Mouse (Mus musculus) heart, postnatal 25 days (tissue): Measurements from ENCODE around the gene Chmp6. TPM values are rescaled to one million over a fixed set of nuclear protein-coding genes. Genes with fewer than 3 reads are reported as not detected.

Experiments
- DNase-seq: peaks from one replicate; pipeline ENCODE4 v3.0.0; 2022; ENCODE audit warnings: low spot score
- intact Hi-C: fragments of 180-260 bp; cut with DNase I; formaldehyde crosslinking; loops from one replicate; pipeline ENCODE4 v1.15.1; 2025
- total RNA-seq, 2 experiments: library from RNA; stranded (reverse); gene quantifications; 2 replicates each; pipeline ENCODE4 v1.2.3; 2021

Gene Chmp6
- total RNA-seq, 2 experiments from 2014 or later = 29.5 to 30.4 TPM

DNA sequence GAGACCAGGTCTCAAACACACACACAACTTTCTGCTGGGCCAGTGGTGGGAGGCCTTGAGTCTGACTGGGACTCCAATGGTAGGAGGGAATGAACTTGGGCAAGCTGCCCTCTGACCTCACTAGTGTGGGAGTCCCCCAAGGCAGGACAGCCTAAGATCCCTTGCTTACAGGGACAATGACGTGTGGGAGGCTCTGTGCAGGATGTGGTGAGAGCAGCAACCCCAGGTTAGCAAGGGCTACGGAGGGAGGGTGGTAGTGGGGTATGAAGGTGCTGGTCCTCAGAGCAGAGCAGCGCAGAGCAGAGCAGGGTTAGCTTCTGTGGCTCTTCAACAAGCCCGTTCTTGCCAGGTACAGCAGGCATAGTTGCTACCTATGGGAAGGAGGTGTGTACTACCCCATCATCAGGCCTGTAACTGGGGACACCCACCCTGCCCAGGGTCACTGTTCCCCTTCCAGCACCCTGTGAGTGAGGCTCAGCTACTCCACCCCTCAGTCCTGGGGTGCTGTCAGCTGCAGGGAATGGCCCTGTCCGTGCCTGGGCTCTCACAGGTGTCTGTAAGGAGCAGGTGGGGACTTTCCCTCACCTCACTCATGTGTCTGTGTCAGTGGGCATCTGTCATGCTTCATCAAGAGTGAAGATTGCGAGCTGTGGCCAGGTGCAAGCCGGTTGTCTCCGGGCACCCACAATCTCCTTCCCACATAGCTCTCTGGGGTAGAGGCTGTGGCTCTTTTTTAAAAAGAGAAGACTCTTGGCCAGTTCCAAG, 20.8 kb downstream of the Chmp6 start:
- DNase-seq = no peak
- intact Hi-C loops = no loop called here

DNA sequence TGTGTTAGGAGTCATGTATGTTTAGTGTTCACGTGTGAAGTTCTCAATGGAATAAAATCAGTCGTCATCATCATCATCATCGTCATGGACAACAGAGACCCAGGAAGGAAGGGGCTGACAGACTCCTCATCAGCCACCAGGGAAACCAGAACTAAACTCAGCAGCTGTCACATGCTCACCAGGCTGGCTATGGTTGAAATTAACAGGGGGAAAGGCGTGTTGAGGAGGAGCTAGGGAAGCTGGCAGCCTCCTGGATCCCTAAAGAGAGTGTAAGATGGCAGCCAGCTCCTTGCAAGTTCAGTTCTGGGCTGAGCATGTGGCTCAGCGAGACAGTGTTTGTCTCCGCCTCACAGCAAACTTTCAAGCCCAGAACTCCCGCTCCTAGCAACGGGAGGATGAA, 21.5 kb downstream of the Chmp6 start:
- intact Hi-C loops = loop anchor here (1.0 kb wide), 1 partner anchor 57 kb away; no protein-coding TSS in a partner anchor
- DNase-seq = no peak

DNA sequence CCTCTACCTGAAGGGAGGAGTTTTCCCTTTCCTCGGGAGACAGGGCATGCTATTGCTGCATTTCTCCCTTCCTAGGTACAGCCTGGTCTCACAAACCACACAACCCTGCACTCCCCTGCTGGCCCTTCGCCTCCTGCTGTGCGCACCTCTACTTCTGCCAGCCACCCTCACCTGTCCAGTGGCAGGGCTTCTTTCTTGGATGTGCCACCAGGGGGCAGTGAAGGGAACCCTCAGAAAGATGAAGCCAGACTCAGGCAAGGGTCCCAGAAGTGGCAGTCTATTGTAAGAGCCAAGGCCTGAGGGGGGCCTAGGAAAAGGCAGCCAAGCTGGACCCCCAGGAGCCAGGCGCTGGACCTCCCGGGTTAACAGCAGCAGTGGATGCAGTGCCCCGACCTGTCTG, 22.2 kb downstream of the Chmp6 start:
- intact Hi-C loops = loop anchor here (1.0 kb wide), 1 partner anchor 56 kb away; no protein-coding TSS in a partner anchor
- DNase-seq = no peak

DNA sequence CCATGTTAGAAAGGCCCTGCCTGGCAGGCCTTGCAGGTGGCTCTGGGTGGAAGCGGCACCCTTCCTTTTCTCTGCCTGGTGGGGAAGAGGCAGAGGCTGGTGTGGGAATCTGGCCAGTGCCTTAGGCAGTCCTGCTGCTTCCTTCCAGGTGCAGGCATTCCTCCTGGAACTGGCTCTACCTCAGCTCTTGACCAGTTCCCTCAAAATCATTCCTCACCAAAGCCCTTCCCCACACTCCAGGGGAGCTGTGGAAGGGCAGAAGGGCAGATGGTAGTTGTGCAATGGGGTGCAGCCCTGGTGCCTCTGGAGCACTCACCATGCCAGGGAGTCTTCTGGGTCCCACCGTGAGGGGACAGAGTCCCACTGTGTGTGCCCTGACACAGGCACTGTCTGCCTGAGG, 23.2 kb downstream of the Chmp6 start:
- intact Hi-C loops = no loop called here
- no peak for DNase-seq

DNA sequence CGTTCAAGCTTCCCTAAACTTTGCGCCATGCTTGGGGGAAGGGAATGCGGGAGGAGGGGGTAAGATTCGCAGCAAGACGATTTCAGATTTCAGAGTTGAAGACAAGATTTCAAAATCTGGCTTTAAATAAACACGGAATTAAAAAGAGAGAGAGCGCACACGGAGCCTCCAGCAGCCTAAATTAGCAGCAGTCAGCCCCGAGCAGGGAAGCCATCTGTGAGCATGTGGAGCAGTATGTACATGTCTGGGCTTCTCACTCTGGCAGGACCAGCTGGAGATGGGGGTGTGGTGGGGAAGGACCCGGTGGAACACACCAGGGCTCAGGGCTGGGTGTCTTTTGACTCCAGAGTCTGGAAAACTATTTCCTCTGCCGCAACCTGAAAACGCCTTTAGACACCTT, 24.0 kb downstream of the Chmp6 start:
- no peak for DNase-seq
- intact Hi-C loops = no loop called here

DNA sequence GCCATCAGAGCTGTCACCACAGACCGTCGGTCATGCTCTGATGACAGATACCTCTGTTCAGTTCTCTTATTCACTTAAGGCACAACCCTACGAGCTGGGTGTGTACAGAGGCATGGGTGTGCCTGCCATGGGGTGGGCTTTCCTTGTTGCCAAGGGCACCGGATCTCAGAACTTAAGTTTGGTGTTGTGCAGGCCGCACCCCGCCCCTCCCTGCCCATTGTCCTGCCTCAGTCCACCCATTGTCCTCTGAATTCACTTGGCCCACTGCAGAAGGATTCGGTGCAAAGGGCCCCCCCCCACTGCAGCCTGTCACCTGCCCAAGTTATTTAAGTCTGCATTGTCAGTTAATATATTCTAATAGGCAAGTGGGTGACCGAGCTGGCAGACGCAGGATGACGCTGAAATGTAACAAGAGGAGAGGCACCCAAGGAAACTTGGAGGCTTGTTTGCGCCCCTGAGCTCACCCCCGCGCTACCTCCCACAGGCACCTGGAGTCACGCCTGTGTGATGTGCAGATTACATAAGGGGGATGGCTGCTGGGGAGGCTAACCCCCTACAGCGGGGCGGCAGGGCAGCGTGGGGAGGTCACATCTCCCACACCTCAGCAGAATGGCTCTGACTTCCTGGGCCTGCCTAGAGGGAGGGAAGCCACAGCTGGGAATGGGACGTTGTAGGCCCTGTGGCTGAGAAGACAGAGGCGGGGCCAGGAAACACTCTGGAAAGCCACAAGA, 24.7 kb downstream of the Chmp6 start:
- no peak for DNase-seq
- intact Hi-C loops = no loop called here

DNA sequence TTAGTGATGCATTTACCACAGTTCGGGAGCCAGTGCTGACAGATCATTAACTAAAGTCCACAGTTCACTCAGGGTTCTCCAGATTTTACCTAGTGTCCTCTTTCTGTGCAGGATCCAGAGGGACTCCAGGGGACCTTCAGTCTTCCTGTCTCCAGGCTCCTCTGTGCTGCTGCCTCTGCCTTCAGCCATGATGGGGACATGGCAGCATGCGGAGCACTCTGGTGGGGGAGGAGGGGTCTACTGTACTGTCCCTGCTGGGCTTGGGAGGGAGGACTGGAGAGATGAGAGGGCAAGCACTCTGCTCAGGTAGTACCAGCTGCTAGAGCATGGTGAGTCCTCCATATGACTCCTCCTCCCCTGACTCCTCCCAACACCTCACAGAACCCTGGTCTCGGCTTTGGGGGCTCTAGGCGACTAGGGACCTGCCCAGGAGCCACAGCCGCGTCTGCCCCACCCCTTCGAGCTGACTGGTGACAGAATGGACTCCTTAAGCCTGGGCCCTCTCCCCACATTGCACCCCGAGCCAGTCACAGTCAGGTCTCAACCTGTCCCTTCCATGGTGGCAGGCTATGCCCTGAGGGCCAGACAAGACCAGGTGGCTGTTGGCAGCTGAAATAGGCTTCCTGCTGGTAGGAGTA, 26.0 kb downstream of the Chmp6 start:
- intact Hi-C loops = no loop called here
- no peak for DNase-seq

DNA sequence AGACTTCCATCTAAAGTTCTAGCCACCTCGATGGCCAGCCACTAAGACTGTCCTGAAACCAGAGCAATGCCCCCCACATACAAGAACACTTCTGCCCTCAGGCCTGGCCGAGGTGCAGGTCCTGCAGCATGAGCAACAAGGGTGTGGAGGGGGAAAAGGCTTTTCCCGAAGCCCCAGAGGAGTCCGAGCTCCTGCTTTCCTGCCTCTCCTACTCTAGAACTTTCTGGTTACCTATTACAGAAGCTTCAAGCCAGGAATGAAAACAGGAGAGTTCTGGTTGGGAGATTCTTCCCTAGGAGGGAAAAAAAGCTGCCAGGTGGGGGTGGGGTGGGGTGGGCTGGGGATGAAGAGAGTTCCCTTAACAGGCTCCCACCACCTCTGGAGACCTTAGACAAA, 26.5 kb downstream of the Chmp6 start:
- intact Hi-C loops = loop anchor here (10.0 kb wide), 1 partner anchor 145 kb away; the partner anchor contains the start of gene Cep131
- DNase-seq = no peak

DNA sequence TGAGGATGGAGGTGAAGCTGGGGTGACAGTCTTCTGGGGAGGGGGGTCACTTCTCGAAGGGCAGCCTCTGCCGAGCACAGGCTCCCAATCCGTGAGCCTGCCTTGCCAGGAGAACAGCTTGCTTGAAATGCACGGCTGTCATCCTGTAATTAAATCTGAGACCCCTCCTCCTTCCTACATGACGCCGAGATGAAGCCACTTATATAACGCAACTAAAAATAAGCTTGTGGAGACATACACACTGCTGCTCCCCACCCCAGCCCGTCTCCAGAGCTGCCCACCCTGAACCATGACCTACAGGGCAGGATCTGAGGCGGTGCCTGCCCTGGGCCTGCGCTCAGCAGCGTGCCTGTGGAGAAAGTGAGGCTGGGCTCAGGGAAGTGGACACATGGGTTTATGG, 26.9 kb downstream of the Chmp6 start:
- intact Hi-C loops = loop anchor here (10.0 kb wide), 1 partner anchor 145 kb away; the partner anchor contains the start of gene Cep131
- DNase-seq = no peak

DNA sequence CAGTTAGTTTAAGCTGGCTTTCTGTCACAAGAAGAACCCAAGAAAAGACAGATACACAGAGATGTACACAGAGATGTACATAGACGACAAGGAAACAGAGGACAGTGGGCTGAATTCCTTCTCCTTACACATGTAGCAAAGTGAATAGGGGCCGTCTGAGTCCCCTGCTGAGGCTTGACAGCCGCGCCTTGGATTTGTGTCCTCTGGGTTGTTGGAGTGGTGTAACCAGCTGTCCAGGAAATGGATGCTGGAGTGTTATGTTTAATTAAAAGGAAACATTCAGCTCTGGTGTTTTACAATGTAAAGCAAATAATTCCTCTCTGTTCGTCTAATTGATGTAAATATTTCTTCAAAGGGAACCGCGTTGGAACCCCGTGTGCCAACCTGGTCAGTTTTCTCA, 28.6 kb downstream of the Chmp6 start:
- intact Hi-C loops = loop anchor here (10.0 kb wide), 1 partner anchor 143 kb away; the partner anchor contains the start of gene Cep131
- DNase-seq = no peak

DNA sequence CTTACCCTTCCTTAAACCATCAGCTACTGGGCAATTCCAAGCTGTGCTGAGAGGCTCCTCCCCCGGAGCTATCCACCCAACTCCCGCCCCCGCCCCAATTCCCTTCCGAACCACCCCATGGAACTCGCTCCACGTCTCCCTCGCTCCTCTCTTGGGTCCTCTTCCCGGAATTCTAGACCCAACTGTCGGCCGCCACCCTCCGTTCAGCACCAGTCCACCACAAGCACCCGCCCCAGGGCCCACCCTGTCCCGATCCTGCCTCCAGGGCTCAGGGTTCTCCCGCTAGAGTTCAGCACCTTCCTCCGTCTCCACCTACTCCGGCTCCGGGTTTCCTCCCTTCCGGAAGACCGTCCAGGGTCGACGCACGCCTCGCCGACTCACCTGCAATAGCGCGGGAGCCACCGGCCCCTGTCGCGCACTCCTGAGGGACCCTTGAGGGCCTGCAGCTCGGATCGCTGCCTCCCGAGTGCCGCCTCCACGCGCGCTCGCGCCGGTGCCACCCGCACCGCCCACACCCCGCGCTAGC, 29.0 kb downstream of the Chmp6 start:
- intact Hi-C loops = loop anchor here (10.0 kb wide), 1 partner anchor 143 kb away; the partner anchor contains the start of gene Cep131
- DNase-seq = no peak

DNA sequence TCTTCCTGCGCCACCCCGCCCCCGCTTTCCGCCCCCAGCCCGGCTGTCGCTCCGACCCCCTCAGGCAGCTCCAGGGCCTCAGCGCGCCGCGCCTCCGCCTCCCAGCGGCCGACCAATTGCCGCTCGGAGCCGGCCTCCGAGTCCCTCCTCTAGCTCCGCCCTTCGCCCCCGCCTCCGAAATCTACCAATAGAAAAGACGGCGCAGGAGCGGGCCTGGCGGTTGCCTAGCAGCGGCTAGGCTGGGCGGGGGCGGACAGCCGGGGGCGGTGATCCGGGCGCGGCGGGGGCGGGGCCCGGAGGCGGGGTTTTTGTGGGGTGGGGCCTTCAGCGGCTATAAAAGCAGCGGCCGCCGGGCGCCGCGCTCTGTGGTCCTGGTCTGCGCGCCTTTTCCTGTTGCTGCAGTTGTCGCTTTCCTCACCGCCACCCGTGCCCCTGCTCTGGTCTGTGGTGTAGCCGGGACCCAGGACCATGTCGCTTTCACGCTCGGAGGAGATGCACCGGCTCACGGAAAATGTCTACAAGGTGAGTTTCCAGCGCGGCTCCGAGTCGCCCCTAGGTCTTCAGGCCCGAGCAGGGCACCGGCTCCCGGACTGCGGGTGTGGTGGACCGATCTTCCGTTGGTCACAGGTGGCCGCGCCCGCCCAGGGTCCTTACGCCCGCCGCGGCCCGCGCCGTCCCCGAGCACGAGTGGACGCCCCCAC, 29.6 kb downstream of the Chmp6 start, which contains the start of gene Baiap2:
Baiap2 (plus strand) TSS at position 37 of the 701 bp plus-strand sequence.
- intact Hi-C loops = loop anchor here (10.0 kb wide), 1 partner anchor 142 kb away; the partner anchor contains the start of gene Cep131

DNA sequence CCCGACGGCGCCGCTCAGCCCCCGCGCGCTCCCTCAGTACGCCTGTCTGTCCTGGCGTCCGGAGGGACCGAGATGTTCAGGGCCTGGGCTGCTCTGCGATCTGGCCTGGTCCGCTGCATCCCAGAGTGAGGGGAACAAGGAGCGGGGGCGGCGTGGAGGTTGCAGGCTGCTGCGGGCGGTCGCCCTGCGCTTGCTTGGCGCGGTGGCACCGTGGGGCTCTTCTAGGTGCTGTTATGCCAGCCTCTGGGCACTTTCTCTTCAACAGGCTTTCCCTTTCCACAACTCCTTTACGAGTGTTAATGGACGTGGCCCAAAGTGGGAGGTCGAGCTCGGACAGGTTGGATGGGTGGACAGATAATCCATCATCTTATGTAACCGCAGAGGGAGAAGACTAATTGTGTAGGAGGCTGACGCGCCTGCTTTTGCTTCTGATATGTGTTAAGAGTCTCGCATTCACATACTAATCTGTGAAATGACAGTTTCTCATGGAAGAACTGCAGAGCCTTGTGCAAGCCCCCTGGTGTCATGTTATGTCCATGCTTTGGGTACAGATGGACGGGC, 30.3 kb downstream of the Chmp6 start:
- no peak for DNase-seq
- intact Hi-C loops = loop anchor here (10.0 kb wide), 1 partner anchor 141 kb away; the partner anchor contains the start of gene Cep131

More for the DNA sequence above, 29.6 kb downstream of the Chmp6 start, which contains the start of gene Baiap2:
- DNase-seq = peak; percentile 96

DNA sequence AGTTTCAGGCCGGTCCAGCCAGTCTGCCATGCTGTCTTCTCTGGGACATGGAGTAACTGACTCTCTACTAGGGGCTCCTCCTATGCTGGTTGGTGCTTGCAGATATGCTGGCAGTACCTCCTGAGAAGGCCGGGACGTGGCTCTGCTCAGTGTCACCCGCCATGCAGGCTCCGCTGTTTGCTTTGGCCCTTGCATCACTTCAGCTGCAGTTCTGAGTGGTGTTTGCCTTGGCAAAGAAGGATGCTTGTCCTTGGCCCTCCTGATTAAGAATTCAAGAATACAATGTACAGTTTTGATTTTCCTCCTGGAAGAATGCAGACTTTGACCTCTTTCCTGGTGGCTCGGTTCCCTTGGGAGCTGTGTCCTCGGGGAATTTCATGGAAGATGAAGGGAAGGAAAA, 32.1 kb downstream of the Chmp6 start:
- intact Hi-C loops = loop anchor here (10.0 kb wide), 1 partner anchor 139 kb away; the partner anchor contains the start of gene Cep131
- peak; percentile 67 for DNase-seq

DNA sequence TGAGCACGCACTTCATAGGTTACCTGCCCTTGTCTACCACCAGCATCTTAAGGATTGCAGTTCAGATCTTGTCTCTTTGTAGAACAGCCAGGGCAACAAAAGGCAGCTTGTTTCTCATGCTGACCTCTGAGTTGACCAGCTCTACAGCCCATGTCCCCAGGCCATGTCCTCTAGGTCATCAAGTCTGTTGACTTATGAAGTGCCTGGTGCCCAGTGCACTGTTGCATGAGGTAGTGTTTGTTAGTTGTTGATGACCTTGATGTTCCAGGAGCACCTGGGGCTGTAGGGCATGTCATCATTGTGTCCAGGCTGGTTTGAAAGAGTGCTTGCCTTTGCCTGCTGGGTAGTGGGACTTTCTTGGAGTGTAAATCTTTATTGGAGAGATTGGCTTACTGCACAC, 34.2 kb downstream of the Chmp6 start:
- intact Hi-C loops = loop anchor here (10.0 kb wide), 1 partner anchor 137 kb away; the partner anchor contains the start of gene Cep131
- no peak for DNase-seq

DNA sequence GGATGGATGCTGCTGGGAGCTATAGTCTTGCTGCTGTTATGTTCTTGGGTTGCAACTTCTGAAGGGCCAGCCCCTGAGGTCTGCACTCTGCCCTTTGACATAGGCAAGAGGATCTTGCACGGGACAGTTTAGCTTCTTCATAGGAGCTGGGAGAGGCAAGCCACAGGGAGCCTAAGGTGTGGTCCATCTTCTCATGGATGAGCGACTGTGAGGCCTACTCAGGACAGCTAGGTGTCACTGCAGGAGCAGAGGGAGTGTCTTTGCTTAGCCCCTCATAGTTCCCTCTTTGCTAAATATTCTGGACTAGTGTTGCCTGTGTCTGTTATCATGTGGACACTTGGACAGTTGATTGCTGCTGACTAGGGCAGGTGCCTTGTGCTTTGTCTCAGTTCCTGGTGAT, 34.7 kb downstream of the Chmp6 start:
- no peak for DNase-seq
- intact Hi-C loops = loop anchor here (10.0 kb wide), 1 partner anchor 137 kb away; the partner anchor contains the start of gene Cep131

DNA sequence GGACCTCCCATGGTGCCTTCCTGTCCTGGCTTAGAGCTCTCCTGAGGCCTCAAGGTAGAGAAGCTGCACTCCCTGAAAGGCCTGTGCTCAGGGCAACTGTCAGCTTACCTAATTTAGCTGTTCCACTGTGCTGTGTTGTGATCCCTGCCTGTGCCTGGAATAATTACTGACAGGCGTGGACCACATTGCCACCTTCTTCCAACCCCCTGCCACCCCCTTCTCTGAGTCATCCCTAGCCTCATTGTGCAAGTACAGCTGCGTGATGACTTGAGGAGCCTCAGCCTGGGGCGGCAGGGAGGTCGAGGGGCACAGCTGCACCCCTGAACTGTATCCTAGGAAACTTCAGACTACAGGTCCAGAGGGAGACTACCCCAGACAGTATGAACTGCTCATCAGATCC, 35.1 kb downstream of the Chmp6 start:
- intact Hi-C loops = loop anchor here (10.0 kb wide), 1 partner anchor 136 kb away; the partner anchor contains the start of gene Cep131
- no peak for DNase-seq

DNA sequence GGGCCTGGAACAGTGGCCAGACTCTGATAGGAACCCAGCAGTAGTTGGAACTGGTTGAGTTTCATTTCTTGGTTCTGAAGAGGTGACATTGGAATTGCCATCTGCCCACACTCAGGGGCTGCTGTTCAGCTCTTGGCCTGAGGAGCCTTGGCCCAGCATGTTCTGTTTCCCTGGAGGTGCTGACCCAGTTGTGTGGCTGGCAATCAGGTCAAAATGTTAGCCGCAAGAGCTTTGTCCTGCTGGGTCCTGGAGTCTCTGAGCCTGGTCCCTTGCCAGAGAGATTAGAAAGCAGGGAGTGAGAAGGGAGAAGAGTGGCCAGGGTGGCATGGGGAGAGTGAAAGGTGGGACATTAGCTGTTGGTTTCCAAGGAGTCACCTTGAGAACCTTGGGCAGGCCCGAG, 35.6 kb downstream of the Chmp6 start:
- intact Hi-C loops = loop anchor here (10.0 kb wide), 1 partner anchor 136 kb away; the partner anchor contains the start of gene Cep131
- DNase-seq = no peak

DNA sequence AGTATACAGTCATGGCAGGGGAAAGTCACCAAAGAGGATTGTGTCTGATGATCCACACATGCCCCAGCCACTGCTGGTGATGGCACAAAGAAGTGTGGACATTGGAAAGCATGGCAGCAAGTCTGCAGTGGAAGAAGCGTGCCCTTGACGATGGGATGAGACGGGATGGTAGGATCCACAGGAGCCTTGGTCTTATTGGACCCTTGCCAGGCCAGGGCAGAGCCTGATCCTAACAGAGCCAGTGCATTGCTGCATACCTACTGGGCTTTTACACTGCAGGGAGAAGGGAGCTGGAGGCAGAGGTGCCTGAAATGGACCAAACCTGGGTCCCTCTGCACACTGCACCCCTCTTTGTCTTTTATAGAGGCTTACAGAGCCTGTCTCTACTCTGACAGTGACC, 37.3 kb downstream of the Chmp6 start:
- DNase-seq = no peak
- intact Hi-C loops = no loop called here
